Mouse (Mus musculus) heart, postnatal 0 days (tissue): ENCODE measurements around the gene Aplp2. TPM values are rescaled to one million over a fixed set of nuclear protein-coding genes. Genes with fewer than 3 reads are reported as not detected.

Experiments used
- ATAC-seq: fragments of 200-750 bp; cut with Nextera tagmentation; 2 replicates; pipeline ENCODE4 v1.8.0; 2017; ENCODE audit warnings: low read depth, moderate number of reproducible peaks, moderate library complexity; ENCODE audit not compliant: insufficient read depth
- DNase-seq: peaks from one replicate; pipeline ENCODE4 v3.0.0-alpha.2; 2016; ENCODE audit warnings: low spot score
- H3K27ac ChIP-seq: fragments of 300-500 bp; sonication (generic); 2 replicates; pipeline ENCODE4 v1.5.1; 2014; ENCODE audit warnings: low read depth, mild to moderate bottlenecking
- H3K27me3 ChIP-seq: fragments of 300-500 bp; sonication (generic); 2 replicates; pipeline ENCODE4 v1.6.1; 2014; ENCODE audit warnings: low read length, mixed read lengths; ENCODE audit not compliant: control insufficient read depth, insufficient read depth
- H3K36me3 ChIP-seq: fragments of 300-500 bp; sonication (generic); replicated peaks from 2 replicates; pipeline ENCODE4 v1.6.1; 2014; ENCODE audit warnings: low read length, mixed read lengths; ENCODE audit not compliant: control insufficient read depth, insufficient read depth
- H3K4me1 ChIP-seq: fragments of 300-500 bp; sonication (generic); 2 replicates; pipeline ENCODE4 v1.6.1; 2014; ENCODE audit warnings: antibody characterized with exemption; ENCODE audit not compliant: control insufficient read depth, insufficient read depth
- H3K4me2 ChIP-seq: fragments of 300-500 bp; sonication (generic); 2 replicates; pipeline ENCODE4 v1.6.1; 2014; ENCODE audit warnings: low read depth, mild to moderate bottlenecking, low read length, moderate library complexity
- H3K4me3 ChIP-seq: fragments of 300-500 bp; sonication (generic); 2 replicates; pipeline ENCODE4 v1.5.1; 2014; ENCODE audit warnings: low read depth, low read length
- H3K9ac ChIP-seq: fragments of 300-500 bp; sonication (generic); replicated peaks from 2 replicates; pipeline ENCODE4 v1.6.1; 2014; ENCODE audit warnings: low read depth, low read length, mixed read lengths
- H3K9me3 ChIP-seq: fragments of 300-500 bp; sonication (generic); replicated peaks from 2 replicates; pipeline ENCODE4 v1.6.1; 2016; ENCODE audit warnings: low read length; ENCODE audit not compliant: control insufficient read depth
- CTCF ChIP-seq: IDR thresholded peaks from 2 replicates; pipeline ENCODE4 v1.5.1; 2016; ENCODE audit warnings: antibody characterized with exemption, control low read depth, low read depth
- EP300 ChIP-seq: IDR thresholded peaks from 2 replicates; pipeline ENCODE4 v1.6.1; 2016; ENCODE audit warnings: antibody characterized with exemption, low read depth
- WGBS: fragments of 180-500 bp; shearing (Covaris S2); extraction: QIAGEN DNeasy Blood & Tissue Kit; methylation state at CpG from one replicate; pipeline ENCODE4 v1.1.7; 2014; 5-methylcytosine and 5-hydroxymethylcytosine counted together
- polyA plus RNA-seq: library from polyadenylated mRNA; unstranded; fragments of >200 nt; fragmentation: Nextera tagmentation; extraction: Ambion mirVana; gene quantifications from 2 replicates; pipeline ENCODE4 v1.2.1, GENCODE M21; 2015
- total RNA-seq: library from RNA; depleted of rRNA; stranded (reverse); fragments of >200 nt; gene quantifications from 2 replicates; pipeline ENCODE4 v1.2.3, GENCODE M21; 2014; ENCODE audit warnings: low replicate concordance

Gene Aplp2
- total and polyA plus RNA-seq, 2 experiments from 2014 or later: 305 to 312 TPM

DNA sequence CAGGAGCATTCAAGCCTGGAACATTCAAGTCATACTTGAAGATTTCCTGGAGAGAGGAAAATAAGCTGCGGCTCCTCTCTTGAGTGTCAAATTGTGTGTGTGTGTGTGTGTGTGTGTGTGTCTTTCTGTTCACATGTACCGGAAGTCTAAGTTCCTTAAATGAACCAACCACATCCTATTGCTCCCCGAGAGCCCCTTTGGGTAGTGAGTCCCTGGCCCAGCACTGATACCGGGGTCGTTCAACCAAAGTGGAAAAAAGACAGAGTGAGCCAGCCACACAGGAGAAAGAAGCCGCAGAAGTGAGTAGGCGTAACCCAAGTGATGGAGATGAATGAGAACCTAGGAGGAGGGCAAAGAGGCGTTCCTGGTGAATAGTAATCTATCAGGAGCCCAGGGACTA lies 81.7 kb downstream of the Aplp2 start:
- peak overlapping the region; percentile 84 for H3K4me2 ChIP-seq
- H3K9ac ChIP-seq: no peak overlapping the region
- TF ChIP-seq CTCF (no peak), EP300 (no peak)
- no peaks in the 10 kb centered on the region for H3K9me3 ChIP-seq
- DNase-seq (no peak), ATAC-seq (no peak)
- H3K36me3 ChIP-seq: no peaks in the 10 kb centered on the region
- H3K4me3 ChIP-seq: peak overlapping the region; percentile 48
- H3K4me1 ChIP-seq: peaks cover 11% of the 10 kb centered on the region; the same call in 1 of the 2 replicates
- peaks cover 57% of the 10 kb centered on the region for H3K27me3 ChIP-seq
- H3K27ac ChIP-seq: no peak overlapping the region
- 63% methylated on average over 8 of the region's 8 CpGs for WGBS

DNA sequence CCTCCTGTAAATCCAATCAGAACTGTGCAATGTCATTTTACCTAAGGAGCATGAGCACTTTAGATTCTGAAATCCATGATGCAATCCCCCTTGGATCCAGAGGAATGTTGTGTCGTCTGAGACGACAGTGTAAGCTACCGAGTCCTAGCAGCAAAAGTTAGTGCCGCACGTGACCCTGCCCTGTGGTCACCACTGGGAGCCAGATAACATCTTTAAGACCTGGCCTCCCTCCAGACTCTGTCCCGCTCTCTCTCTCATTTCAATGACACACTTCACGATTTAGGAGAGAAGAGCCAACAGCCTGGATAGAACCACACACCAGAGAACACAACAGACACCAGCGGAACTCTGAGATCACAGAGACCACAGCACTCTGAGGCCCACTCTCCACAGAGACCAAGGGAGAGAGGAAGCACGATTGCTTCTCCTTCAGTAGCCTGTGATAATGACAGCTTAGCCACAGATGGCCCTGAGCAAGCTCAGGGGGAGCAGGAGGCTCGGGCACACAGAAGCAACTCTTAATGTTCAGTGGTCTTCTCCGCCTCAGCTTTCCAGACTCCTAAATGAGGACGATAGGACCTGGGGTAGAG lies 83.6 kb downstream of the Aplp2 start:
- Histone ChIP-seq H3K27me3 (peaks cover 45% of the 10 kb centered on the region), H3K4me3 (no peak overlapping the region), H3K4me2 (no peak overlapping the region), H3K9me3 (no peaks in the 10 kb centered on the region), H3K27ac (no peak overlapping the region), H3K9ac (no peak overlapping the region), H3K36me3 (no peaks in the 10 kb centered on the region), H3K4me1 (peaks cover 11% of the 10 kb centered on the region; the same call in 1 of the 2 replicates)
- ATAC-seq (no peak), DNase-seq (no peak)
- WGBS: 49% methylated on average over 12 of the region's 12 CpGs
- TF ChIP-seq EP300 (no peak), CTCF (no peak)

DNA sequence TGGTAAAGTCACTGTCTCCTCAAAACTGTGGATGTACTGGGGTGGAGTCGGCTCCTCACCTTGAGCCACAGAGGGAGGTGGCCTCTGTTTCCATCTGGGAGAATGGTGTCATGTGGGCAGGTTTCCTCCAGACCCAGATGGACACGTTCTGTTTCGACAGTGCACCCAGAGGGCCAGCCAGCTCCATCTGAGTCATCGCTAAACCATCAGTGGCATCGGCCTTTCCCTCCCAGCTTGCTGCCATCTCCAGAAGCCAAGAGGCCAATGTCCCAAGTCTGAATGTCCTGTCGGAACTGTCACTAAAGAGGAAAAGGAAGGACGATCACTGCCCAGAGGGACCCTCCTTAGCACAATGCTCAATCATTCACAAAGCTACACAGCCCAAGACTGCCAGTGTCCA lies 85.5 kb downstream of the Aplp2 start:
- WGBS: 80% methylated on average over 7 of the region's 7 CpGs
- no peak overlapping the region for H3K9ac ChIP-seq

DNA sequence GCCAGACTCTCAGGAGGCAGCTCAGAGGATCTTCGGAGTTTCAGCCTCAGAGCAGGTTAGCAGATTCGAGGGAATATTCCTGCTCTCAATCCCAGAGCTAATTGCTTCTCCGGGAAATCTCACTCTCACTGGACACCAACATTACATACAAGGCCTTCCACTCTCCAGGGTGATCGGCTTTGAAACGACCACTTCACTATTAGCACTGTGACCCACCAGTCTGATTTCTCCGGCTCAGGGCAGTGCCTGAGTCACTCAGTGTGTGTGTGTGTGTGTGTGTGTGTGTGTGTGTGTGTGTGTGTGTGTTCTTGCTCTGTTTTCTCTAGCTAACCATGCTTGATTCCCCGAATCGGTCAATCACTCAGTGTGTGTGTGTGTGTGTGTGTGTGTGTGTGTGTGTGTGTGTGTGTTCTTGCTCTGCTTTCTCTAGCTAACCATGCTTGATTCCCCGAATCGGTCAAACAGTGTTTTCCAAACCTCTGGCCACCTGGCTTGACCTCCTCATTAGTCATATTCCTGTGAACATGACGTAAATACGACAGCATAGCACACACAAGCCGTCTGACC lies 89.1 kb downstream of the Aplp2 start:
- ATAC-seq: no peak
- Histone ChIP-seq H3K9ac (no peak overlapping the region), H3K9me3 (no peaks in the 10 kb centered on the region), H3K4me1 (peaks cover 19% of the 10 kb centered on the region), H3K4me3 (no peak overlapping the region), H3K27ac (no peak overlapping the region), H3K36me3 (no peaks in the 10 kb centered on the region), H3K4me2 (no peak overlapping the region), H3K27me3 (no peaks in the 10 kb centered on the region)
- 85% methylated on average over 13 of the region's 13 CpGs for WGBS
- DNase-seq: no peak
- TF ChIP-seq CTCF (no peak), EP300 (no peak)

More for the DNA sequence above, 85.5 kb downstream of the Aplp2 start:
- no peak overlapping the region for H3K4me3 ChIP-seq
- H3K27me3 ChIP-seq: peaks cover 27% of the 10 kb centered on the region
- TF ChIP-seq EP300: no peak
- no peak for TF ChIP-seq CTCF
- H3K36me3 ChIP-seq: no peaks in the 10 kb centered on the region
- H3K9me3 ChIP-seq: no peaks in the 10 kb centered on the region
- no peak overlapping the region for H3K27ac ChIP-seq
- no peak overlapping the region for H3K4me2 ChIP-seq
- H3K4me1 ChIP-seq: 0 out of 2 replicates have a peak, but pooled peaks cover 10% of the 10 kb centered on the region
- no peak for ATAC-seq
- DNase-seq: no peak

DNA sequence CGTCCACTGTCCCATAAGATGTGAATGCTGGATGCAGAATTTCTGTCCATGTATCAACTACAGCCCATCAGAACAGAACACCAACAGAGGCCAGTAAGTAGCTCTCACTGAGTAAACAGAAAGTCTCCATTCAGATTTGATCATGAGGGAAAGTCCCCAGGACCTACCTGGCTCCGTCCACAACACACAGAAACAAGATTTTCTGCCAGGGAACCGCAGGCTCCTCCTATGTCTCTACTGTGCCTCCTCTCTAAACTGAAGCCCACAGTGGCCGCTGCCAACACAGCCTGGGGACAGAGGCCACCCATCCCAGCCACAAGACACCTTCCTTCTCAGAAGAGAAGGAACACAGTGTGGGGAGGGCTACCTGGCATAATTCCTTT lies 91.1 kb downstream of the Aplp2 start:
- Histone ChIP-seq H3K4me3 (no peak overlapping the region), H3K9me3 (no peaks in the 10 kb centered on the region), H3K4me1 (peaks cover 19% of the 10 kb centered on the region), H3K9ac (no peak overlapping the region), H3K27ac (no peak overlapping the region), H3K4me2 (no peak overlapping the region), H3K36me3 (no peaks in the 10 kb centered on the region), H3K27me3 (no peaks in the 10 kb centered on the region)
- DNase-seq (no peak), ATAC-seq (no peak)
- WGBS: 66% methylated on average over 4 of the region's 4 CpGs
- TF ChIP-seq EP300 (no peak), CTCF (no peak)
